Mouse (Mus musculus) kidney, postnatal 14 days (tissue): Measurements from ENCODE around the gene Suz12.

Experiments
- DNase-seq: peaks from one replicate; pipeline ENCODE4 v3.0.0; 2022; ENCODE audit warnings: mixed read lengths

The Suz12 gene

DNA sequence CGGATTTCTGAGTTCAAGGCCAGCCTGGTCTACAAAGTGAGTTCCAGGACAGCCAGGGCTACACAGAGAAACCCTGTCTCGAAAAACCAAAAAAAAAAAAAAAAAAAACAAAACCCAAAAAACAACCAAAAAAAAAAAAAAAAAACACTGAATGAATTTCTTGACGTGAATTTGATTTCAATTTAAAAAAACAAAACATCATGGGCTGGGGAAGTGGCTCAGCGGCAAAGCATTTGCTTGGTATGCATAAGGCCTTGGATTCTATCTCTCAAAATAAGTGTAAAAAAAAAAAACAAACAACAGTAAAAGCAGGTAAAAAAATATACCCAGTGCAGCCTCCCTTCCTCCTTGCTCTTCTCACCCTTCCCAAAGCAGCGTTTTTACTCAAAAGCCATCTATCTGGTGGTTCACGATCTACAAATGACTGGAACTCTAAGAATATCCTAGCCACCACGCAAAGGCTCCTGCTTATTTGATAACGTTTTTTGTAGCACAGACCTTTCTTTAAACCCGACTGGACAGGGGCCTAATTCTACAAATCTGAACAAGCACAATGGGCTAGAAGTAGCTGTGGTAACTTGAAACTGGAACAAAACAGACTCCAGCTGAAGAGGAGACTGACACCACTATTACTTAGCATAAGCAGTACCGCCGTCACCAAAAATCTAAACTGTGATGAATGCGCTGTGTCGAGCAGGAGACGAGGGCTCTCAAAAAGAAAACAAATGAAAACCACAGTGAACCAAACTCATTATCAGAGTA is 85.1 kb downstream of the Suz12 start:
- no peak for DNase-seq

DNA sequence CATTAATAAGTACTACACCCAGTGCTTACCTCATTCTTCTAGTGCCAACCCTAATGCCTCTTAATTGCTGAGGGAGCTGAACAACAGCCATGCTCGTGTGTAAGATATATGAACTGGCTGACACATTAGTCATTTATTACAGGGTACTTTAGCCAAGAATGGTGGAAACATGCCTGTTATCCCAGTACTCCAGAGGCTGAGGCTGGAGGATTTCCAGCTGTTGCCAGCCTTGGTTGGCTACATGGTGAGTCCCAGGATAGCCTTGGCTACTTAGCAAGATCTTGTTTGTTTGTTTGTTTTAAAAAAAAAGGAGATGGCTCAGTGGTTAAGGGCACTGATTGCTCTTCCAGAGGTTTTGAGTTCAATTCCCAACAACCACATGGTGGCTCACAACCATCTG is 85.9 kb downstream of the Suz12 start:
- DNase-seq, result no peak

DNA sequence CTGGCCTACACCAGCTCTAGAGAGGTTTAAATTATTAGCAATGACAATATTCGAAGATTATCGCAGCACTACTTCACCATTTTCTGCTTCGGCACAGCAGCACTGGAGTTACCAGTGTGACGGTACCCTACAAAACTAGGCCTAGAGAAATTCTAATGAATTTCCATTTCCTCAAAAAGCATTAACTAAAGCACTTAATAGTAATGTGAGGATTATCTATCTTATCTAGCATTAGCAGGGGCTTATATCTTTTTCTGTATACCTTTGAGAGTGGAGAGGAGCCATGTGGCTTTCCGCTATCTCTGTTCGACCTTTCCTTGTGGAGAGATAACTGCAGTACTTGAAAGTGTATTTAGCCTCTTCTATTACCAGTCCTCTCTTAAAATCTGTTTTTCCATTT is 86.8 kb downstream of the Suz12 start:
- DNase-seq, result no peak

DNA sequence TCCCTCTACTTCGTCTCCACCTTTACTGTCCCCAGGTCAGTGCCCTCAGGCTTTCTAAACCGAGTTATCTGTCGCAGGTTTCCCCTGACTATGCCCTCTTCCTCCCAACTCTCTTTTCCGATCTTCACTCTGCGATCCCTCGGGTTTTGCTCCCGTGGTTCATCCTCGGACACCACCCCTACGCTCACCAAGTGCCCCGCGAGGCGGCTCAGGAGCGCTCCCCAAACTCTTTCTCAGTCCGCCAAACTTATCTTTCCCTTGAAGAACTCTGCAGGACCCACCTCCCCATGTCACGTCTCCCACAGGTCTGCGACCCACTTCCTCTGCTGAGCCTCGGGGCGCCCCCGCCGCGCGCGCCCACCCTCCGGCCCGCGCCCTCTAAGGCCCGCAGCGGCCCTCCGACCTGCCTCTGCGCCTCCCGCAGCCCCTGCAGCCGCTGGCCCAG is 87.5 kb downstream of the Suz12 start:
- DNase-seq, result no peak

DNA sequence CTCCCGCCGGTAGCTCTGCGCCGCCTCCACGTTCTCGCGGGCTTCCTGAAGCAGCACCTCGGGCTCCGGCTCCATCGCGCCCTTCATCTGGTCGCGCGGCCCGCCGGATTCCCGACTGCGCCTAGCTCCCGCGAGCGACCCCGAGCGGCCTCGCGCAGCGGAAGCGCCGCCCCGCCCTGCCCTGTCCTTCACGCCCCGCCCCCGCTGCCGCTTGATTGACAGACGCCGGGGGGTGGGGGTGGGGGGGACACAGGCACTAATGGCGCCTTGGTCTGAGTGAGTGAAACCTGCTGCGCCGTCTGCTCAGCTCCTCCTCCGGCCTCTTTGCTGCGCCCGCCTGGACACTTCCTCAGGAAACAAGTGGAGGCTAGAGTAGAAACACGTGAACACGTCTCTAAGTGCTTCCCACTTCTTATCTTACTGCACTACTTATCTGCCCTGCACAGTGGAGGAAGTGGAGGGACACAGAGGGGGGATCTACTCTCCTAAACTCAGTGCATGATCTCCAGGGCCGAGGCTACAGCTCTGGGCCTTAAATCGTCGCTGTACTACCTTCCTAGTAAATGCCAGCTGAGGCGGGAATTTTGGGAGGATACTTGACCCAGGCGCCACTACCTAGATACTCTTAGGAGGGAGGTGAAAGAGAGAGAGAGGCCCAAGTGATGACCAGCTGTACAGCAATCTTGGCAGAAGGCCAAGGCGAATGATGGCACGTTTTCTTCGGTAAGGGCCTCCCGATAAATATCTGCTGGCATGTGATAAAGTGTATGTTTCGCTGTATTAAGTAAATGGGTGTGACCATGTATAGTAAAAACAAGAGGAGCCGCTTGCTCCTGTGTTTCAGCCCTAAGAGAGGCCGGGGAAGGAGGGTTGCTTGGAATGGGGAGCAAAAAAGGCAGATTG is 88.2 kb downstream of the Suz12 start, which contains the start of gene Crlf3:
TSS of gene Crlf3 (minus strand) at position 166 of the 903 bp plus-strand sequence.
- DNase-seq, result peak; percentile 97

DNA sequence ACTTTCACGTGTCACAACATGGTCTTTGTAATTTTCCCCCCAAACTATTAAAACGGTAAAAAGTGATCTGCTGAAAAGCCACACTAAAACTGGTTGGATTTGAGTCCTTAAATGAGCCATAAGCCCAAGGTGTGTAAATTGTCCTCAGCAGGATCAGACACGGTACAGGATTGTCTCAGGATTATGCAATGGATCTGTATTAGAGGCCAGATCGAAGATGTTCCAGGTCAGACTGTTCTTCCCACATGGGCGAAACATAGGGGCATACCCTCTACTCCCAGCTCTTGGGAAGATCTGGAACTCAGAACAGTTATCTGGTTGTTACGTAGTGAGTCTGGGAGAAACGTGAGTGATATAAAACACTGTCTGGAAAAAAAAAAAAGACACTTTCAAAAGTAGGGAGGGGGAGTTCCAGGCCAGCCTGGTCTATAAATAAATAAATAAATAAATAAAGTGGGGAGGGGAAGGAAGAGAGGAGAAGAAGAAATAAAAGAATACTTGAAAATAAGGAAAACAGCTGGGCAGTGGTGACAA is 88.9 kb downstream of the Suz12 start:
- no peak for DNase-seq
